Mouse (Mus musculus) heart, embryonic 14.5 days (tissue): ENCODE measurements around the gene Aff3. TPM values are rescaled to one million over a fixed set of nuclear protein-coding genes. Genes with fewer than 3 reads are reported as not detected.

Source experiments
- ATAC-seq: fragments of 200-750 bp; cut with Nextera tagmentation; 2 replicates; pipeline ENCODE4 v1.8.0; 2017; ENCODE audit warnings: low read depth, moderate TSS enrichment; ENCODE audit not compliant: insufficient number of reproducible peaks, insufficient read depth, low FRiP score
- H3K27ac ChIP-seq, 2 experiments: fragments of 200-500 bp in 1 of 2; fragments of 300-500 bp in 1 of 2; sonication (generic) in 1 of 2; replicated peaks in 1 of 2; 2 replicates each; pipeline ENCODE4 v1.5.1; 2012 to 2014; ENCODE audit warnings: low read depth in 2 of 2, low read length in 2 of 2, control low read depth in 1 of 2, mild to moderate bottlenecking in 1 of 2, mixed read lengths in 1 of 2; ENCODE audit not compliant: control insufficient read depth in 1 of 2, insufficient read depth in 1 of 2
- H3K27me3 ChIP-seq: fragments of 300-500 bp; sonication (generic); 2 replicates; pipeline ENCODE4 v1.6.1; 2014; ENCODE audit warnings: mild to moderate bottlenecking, low read length, control low read depth; ENCODE audit not compliant: control insufficient read depth, insufficient read depth
- H3K36me3 ChIP-seq: fragments of 300-500 bp; sonication (generic); 2 replicates; pipeline ENCODE4 v1.6.1; 2014; ENCODE audit warnings: mild to moderate bottlenecking, control low read depth, low read length, mixed read lengths; ENCODE audit not compliant: control insufficient read depth, insufficient read depth
- H3K4me1 ChIP-seq, 2 experiments: fragments of 200-500 bp in 1 of 2; fragments of 300-500 bp in 1 of 2; sonication (generic) in 1 of 2; 2 replicates each; pipeline ENCODE4 v1.6.1; 2012 to 2014; ENCODE audit warnings: low read length in 2 of 2, control low read depth in 1 of 2, mixed read lengths in 1 of 2; ENCODE audit not compliant: control insufficient read depth in 2 of 2, insufficient read depth in 2 of 2
- H3K4me2 ChIP-seq: fragments of 300-500 bp; sonication (generic); 2 replicates; pipeline ENCODE4 v1.6.1; 2014; ENCODE audit warnings: mild to moderate bottlenecking, low read length
- H3K4me3 ChIP-seq, 2 experiments: fragments of 200-500 bp in 1 of 2; fragments of 300-500 bp in 1 of 2; sonication (generic) in 1 of 2; 2 replicates each; pipeline ENCODE4 v1.5.1; 2012 to 2014; ENCODE audit warnings: low read length in 2 of 2, mild to moderate bottlenecking in 2 of 2, control low read depth in 1 of 2, low read depth in 1 of 2, moderate library complexity in 1 of 2; ENCODE audit not compliant: control insufficient read depth in 1 of 2, insufficient read depth in 1 of 2
- H3K9ac ChIP-seq: fragments of 300-500 bp; sonication (generic); 2 replicates; pipeline ENCODE4 v1.6.1; 2014; ENCODE audit warnings: mild to moderate bottlenecking, low read length
- H3K9me3 ChIP-seq: fragments of 300-500 bp; sonication (generic); 2 replicates; pipeline ENCODE4 v1.6.1; 2016; ENCODE audit warnings: low read length, control low read depth; ENCODE audit not compliant: control insufficient read depth
- WGBS: fragments of 180-500 bp; shearing (Covaris S2); extraction: QIAGEN DNeasy Blood & Tissue Kit; methylation state at CpG from one replicate; pipeline ENCODE4 v1.1.7; 2014; 5-methylcytosine and 5-hydroxymethylcytosine counted together
- polyA plus RNA-seq: library from polyadenylated mRNA; unstranded; fragments of >200 nt; fragmentation: Nextera tagmentation; extraction: Ambion mirVana; gene quantifications from 2 replicates; pipeline ENCODE4 v1.2.1, GENCODE M21; 2014

Aff3 gene
- polyA plus RNA-seq, 1 experiment from 2014 or later = 4.1 TPM

GRCm38 (mm10) chr1:38186227-38186545 is 478.6 kb downstream of the Aff3 start:
- Histone ChIP-seq H3K9me3 (no peaks in the 10 kb centered on the region), H3K27ac (no peak overlapping the region), H3K4me3 (no peak overlapping the region), H3K27me3 (no peaks in the 10 kb centered on the region), H3K4me2 (no peak overlapping the region), H3K36me3 (no peaks in the 10 kb centered on the region), H3K4me1 (no peaks in the 10 kb centered on the region), H3K9ac (no peak overlapping the region)
- WGBS = 90% methylated on average over 5 of the region's 5 CpGs
- no peak for ATAC-seq

DNA sequence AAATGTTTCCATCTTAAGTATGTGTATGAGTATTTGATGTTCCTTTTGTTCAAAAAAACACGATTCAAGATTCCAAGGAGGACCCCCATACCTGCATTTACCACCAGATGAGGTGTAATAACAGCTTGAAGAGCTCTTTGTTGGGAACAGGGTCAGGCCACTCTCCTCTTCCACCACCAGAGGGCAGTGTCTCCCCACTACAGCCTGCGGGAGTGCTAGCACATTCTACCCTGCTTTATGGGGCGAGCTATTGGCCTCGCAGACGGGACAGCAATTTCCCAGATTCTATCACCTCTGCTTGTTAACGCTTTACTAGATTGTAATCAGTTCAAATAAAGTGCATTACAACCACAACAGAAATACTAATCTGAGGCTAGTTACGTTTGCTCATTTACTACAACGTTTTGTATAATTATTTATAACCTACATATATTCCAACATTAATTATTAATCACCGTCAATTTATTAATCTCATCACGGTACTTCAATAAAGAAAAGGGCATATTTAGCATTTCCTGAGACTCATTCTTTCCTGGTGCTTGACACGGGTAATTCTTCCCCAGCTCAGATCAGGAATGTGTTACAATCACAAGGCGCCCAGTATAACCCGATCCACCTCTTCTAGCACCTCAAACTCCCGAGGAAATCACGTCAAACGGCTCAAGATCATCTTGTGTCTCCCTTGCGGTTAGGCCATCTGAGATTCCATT is 479.1 kb downstream of the Aff3 start:
- ATAC-seq = no peak
- Histone ChIP-seq H3K4me3 (no peak overlapping the region), H3K27ac (no peak overlapping the region), H3K27me3 (no peaks in the 10 kb centered on the region), H3K9ac (no peak overlapping the region), H3K4me1 (no peaks in the 10 kb centered on the region), H3K36me3 (no peaks in the 10 kb centered on the region), H3K9me3 (no peaks in the 10 kb centered on the region), H3K4me2 (no peak overlapping the region)
- 46% methylated on average over 17 of the region's 17 CpGs for WGBS

- Histone ChIP-seq H3K9me3 (no peaks in the 10 kb centered on the region), H3K27ac (no peak overlapping the region), H3K4me3 (no peak overlapping the region), H3K36me3 (no peaks in the 10 kb centered on the region), H3K4me2 (no peak overlapping the region), H3K27me3 (no peaks in the 10 kb centered on the region), H3K4me1 (no peaks in the 10 kb centered on the region), H3K9ac (no peak overlapping the region)
- ATAC-seq = no peak
- 86% methylated on average over 15 of the region's 15 CpGs for WGBS
Measured at GRCm38 (mm10) chr1:38181020-38181550, 483.7 kb downstream of the Aff3 start.

DNA sequence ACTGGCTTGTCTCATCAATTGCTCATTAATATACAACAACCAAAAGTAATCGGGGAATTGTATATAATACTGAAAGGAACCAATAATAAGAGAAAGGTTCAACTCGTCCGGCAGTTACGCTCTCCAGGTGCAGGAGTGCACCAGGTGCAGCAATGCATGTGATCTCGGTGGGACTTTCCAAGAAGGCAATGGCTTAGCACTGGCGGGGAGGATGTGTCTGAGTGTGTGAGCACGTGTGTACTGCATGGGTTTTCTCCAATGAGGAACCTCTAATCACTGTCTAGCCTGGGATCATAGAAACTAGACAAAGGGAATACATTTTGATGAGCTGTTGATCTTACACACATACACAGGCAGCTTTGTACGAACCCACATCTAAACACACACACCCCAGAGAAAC is 485.8 kb downstream of the Aff3 start:
- Histone ChIP-seq H3K27me3 (no peaks in the 10 kb centered on the region), H3K4me3 (no peak overlapping the region), H3K4me1 (no peaks in the 10 kb centered on the region), H3K27ac (no peak overlapping the region), H3K9ac (no peak overlapping the region), H3K36me3 (no peaks in the 10 kb centered on the region), H3K4me2 (no peak overlapping the region), H3K9me3 (no peaks in the 10 kb centered on the region)
- WGBS = 91% methylated on average over 8 of the region's 8 CpGs
- no peak for ATAC-seq

DNA sequence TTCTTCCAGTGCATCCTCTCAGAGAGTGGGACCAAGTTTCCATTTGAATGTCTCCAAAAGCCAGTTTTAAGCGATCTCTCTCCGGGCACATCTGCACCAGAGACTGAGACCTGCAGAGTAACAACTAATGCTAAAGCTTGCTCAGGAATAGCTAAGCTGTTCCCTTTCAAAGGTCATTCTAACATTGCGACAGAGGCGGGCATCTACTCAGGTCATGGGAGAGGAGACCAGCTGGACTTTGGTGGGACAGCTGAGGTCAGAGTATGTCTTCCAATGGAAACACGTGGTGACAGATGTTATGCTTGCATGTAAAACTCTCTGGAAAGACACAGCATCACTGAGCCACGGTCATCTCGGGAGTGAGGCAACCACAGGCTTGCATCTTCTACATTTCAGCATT is 488.7 kb downstream of the Aff3 start:
- H3K9ac ChIP-seq = no peak overlapping the region
- H3K36me3 ChIP-seq = no peaks in the 10 kb centered on the region
- H3K27me3 ChIP-seq = no peaks in the 10 kb centered on the region
- H3K4me1 ChIP-seq = no peaks in the 10 kb centered on the region
- H3K9me3 ChIP-seq = no peaks in the 10 kb centered on the region
- no peak for ATAC-seq
- 87% methylated on average over 7 of the region's 7 CpGs for WGBS
- no peak overlapping the region for H3K4me3 ChIP-seq
- no peak overlapping the region for H3K4me2 ChIP-seq
- H3K27ac ChIP-seq = no peak overlapping the region

DNA sequence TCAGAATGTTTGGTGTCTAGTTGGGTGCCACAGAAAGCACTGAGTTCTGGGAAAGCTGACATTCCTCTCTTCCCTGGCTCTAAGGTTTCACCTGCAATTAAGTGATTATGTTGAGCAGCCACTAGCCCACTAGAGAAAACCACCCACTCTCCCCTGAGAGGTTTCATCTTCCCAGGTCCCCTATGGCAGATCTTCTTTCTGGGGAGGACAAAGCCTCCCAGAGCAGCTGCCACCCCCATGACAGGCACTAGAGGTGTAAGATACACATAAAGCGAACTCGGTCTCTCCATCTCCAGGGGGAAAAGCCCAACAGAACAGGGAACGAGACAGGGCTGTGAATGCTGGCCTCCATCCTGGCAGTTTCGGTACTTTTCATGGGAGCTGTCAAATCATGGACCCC is 492.9 kb downstream of the Aff3 start:
- no peak for ATAC-seq
- Histone ChIP-seq H3K4me1 (no peaks in the 10 kb centered on the region), H3K27ac (no peak overlapping the region), H3K4me2 (no peak overlapping the region), H3K9me3 (no peaks in the 10 kb centered on the region), H3K4me3 (no peak overlapping the region), H3K27me3 (no peaks in the 10 kb centered on the region), H3K36me3 (no peaks in the 10 kb centered on the region), H3K9ac (no peak overlapping the region)
- WGBS = 87% methylated on average over 4 of the region's 4 CpGs

- WGBS = 34% methylated on average over 2 of the region's 2 CpGs
- no peak overlapping the region for H3K9ac ChIP-seq
- no peak overlapping the region for H3K4me2 ChIP-seq
Measured at GRCm38 (mm10) chr1:38165696-38166095, 499.1 kb downstream of the Aff3 start.

GRCm38 (mm10) chr1:38150086-38150485 is 514.7 kb downstream of the Aff3 start:
- WGBS = 88% methylated on average over 5 of the region's 5 CpGs
- Histone ChIP-seq H3K27me3 (no peaks in the 10 kb centered on the region), H3K36me3 (no peaks in the 10 kb centered on the region), H3K27ac (no peak overlapping the region), H3K9ac (no peak overlapping the region), H3K4me3 (no peak overlapping the region), H3K9me3 (no peaks in the 10 kb centered on the region), H3K4me2 (no peak overlapping the region), H3K4me1 (no peaks in the 10 kb centered on the region)
- ATAC-seq = no peak

More at GRCm38 (mm10) chr1:38165696-38166095, 499.1 kb downstream of the Aff3 start:
- H3K4me1 ChIP-seq = no peaks in the 10 kb centered on the region
- no peaks in the 10 kb centered on the region for H3K9me3 ChIP-seq
- H3K27ac ChIP-seq = no peak overlapping the region
- no peaks in the 10 kb centered on the region for H3K36me3 ChIP-seq
- ATAC-seq = no peak
- no peaks in the 10 kb centered on the region for H3K27me3 ChIP-seq
- no peak overlapping the region for H3K4me3 ChIP-seq
